Mouse (Mus musculus) lung, postnatal 14 days (tissue): Measurements from ENCODE around the gene Tm9sf4.

Source experiments
- DNase-seq: peaks from one replicate; pipeline ENCODE4 v3.0.0; 2021

The Tm9sf4 gene

DNA sequence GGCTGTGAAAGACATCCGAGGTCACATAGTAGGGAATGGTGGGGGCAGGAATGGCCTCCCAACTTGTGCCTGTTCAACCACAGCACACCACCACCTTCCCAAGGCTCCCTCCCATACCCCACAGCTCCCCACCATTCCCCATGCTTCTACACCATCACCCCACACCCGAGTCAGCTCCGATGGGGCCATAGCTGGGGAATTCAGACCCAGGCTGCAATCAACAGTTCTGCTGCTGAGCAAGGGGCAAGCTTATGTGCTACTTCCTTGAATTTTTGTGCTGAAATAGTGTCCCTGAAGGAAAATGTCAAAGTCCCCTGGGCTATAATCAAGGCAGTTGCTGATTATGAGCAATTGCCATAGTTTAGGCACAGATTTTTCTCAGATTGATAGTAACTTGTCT, 57.4 kb downstream of the Tm9sf4 start:
- no peak for DNase-seq

DNA sequence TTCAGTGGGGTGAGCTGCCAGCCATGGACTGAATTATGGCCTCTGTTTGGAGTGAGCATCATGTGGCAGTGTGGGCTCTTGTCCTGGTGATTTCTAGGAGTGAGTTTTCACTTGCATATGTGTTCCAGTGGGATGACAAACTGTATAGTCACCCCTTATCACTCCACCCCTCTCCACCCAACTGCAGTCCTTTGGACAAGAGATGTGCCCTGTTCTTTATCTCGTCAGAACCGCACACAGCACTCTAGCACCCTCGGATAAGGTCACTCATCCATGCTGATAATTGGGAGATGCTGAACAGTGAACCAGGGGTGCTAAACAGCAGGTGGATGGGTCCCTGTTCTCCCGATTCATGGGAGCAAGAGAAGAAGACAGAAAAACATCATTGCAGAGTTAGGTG, 60.5 kb downstream of the Tm9sf4 start:
- no peak for DNase-seq

DNA sequence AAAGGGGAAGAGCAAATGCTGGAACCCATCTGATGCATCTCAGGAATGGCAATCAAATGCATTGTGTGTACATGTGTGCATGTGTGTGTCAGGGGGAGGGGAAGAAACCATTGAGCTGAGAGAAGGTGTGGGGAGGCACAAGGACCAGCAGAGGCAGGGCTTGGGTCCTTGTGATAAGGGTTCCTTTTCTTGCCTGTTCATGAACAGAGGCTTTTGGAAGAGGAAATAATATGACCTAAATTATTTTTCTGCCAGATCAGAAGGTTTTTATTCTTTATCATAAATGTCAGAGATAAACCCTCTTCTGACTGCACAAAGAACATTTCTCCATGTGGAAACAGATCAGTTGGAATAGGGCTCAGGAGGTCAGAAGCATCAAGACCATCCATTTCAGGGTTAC, 61.0 kb downstream of the Tm9sf4 start:
- DNase-seq = no peak

DNA sequence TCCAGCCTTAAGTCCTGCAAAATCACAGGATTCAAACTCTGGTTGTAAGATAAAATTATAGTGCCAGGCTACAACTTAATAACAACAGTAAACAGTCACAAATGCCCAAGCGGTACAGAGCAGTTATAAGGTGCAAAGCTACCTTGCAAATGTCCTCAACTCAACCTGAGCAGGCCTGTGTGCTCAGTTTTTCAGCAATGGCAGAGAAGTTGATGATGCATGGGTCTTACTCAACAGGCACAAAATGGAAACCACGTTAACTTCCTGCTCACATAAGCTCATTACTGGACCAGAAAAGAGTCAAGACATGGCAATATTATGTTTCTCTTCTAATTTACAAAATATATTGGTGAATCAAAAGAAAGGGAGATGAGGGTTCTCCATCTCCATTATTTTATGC, 61.5 kb downstream of the Tm9sf4 start:
- DNase-seq = no peak

DNA sequence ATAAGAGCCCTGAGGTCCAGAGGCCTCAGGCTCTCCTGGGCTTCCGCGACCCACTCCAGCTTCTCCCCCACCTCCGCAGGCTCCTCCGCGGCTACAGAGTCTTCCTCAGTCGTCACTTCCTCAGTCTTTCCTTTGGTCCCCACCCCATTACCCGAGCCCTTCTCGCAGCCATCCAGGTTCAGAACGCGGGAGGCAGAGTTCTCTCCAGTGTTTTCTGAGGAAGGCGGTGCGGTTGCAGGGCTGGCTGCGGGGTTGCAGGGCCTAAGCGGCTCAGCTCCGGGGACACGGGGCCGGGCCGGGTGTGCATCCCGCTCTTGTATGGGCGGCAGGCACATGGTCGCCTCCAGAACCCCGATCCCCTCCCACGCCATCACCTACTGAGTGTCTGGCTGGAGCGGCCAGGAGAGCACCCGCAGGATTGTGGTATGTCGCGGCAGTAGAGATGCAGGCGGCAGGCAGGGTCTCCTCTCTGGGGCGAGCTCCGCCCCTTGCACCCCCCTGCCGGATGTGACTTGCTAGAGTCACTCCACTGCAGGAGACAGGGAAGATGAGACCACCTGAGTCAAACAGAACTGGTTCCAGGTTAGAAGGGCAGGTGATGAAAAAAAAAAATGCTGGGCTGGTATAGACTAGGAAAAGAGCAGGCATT, 64.0 kb downstream of the Tm9sf4 start, which contains the start of gene Tspyl3:
Tspyl3 (minus strand) TSS at position 496 of the 649 bp plus-strand sequence.
- peak; percentile 45 for DNase-seq

DNA sequence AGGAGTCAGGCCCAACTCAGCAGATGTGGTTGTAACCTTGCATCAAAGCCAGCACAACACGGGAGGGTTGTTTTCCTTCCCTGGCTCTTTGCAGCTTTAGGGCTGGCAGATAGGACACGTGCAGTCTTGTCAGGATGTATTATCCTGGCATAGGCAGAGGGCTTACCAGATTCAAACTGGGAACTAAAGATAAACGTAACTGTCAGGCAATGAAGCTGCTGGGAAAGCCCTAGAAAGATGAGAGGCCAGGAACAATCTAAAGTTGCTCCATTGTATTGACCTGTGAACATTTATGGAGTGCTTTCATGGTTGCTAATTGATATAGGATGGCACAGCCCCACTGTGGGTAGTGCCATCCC, 64.5 kb downstream of the Tm9sf4 start:
- DNase-seq = no peak

DNA sequence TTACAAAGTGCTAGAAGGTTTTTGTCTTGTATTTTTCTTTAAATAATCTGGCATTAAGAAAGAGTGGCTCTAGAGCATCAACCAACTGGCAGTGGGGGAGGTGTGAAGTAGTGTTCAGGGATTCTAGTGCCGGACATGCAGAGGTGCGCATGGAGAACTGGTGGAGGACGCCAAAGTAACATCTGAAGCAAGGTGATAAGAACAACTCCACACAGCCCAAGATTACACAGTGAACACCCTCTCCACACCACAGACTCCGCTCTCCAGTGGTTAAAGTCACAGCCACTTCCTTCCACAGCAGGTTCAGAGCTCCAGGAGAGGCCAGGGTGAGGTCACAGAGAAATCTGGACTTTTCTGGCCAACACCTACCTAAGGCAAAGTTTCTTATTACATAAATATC, 66.9 kb downstream of the Tm9sf4 start:
- DNase-seq = no peak

DNA sequence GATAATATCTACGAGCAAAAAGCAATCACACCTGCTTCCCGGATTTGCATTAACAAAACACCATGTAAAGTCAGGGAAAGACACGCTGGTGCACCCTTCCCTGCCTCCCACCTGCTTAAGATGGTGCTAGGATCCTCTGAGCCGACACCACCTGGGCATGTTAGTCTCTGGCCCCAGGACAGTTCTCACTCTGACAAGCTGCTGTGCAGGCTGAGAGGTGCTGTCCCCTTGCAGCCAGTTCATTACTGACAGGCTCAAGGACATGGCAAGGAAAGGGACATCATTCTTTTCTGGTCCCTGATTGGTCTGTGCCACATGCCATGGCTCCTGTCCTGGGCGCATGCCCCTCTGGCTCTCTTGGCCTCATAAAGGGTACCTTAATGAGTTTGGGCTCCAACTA, 67.4 kb downstream of the Tm9sf4 start:
- DNase-seq = no peak

DNA sequence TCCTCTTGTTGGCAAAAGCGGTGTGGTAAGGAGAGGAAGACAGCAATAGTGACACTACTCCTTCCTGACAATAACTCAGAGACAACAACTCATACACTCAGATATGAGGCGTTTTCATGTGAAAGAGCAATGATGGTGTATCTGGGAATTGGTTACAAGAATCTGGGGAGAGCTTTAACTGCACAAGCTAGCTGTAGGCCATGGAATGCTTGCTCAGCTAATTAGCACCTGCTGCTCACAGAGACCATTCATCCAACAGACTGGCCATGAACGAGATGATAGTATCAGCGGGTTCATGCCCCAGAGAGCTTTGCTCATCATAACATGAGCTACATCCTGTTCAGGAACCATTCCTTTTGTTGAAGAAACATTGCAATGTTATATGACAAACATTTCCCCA, 76.1 kb downstream of the Tm9sf4 start:
- DNase-seq = no peak

DNA sequence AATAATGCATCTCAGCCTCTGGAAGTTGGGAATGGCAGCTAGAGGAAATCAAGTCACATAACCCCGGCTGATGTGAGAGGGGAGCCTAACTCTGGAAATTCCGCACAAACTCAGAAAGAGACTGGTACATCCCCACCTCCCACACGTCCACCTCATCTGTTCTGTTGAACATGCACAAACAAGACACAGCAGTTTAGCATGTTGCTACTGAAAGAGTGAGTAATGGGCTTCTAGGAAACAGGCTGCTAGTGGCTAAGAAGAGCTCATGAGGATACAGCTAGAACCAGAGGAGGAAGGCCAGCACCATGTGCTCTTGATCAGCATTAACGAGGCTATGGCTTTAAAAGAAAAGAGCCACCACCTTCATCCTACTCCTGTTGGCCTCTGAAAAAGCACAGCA, 76.8 kb downstream of the Tm9sf4 start:
- DNase-seq = no peak

DNA sequence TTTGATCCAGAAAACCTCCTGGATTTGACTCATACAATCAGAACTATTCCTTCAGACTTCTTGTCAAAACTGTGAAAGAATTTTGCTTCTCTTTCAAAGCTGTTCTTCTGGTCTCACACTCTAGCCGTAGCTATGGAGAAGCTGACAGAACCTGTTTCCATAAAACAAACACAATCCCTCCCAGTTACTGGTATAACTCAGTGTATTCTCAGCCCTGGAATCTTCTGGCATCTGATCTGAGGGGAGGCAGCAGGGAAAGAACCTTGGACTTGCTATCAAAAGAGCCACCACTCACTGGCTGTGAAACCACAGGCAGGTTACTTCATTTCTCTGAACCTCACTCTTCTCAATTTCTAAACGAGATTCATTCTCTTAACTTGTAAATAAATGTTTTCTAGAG, 77.3 kb downstream of the Tm9sf4 start:
- DNase-seq = no peak

DNA sequence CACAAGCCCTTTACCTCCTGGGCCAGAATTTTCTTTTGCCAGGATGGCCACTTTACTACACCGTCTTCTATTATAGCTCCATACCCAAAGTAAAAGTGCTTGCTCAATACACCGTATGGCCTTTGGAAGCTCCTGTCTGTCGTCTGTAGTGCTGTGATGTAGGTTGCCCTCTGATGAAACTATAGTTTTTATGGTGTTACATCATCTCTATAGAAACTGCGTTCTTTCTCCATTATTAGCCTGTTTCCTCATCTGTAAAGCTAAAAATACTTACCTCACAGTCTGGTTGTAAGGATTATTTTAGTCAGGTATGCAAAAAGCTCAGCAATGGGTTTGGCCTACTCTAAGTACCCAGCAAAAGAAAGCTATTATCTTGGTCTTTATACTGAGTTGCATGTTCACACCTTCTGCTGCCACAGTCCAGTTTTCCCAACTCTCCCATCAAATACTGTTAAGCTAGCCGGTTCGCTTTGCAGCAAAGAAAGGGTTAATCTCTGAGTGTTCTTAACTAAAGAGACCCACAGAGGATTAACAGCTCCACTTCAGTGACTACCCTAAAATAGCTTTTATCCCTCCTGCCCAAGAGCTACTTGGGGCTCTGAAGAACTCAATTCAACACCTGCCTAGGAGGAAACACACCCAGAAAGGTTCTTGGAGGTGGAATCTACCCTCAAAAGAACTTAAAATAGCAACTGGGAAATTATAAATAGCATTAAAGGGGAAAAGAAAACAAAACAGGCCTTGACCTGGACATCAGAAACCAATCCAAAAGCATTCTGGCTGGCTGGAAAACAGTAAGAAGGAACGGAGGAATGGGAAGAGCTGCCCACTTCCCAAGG, 78.1 kb downstream of the Tm9sf4 start:
- DNase-seq = no peak

DNA sequence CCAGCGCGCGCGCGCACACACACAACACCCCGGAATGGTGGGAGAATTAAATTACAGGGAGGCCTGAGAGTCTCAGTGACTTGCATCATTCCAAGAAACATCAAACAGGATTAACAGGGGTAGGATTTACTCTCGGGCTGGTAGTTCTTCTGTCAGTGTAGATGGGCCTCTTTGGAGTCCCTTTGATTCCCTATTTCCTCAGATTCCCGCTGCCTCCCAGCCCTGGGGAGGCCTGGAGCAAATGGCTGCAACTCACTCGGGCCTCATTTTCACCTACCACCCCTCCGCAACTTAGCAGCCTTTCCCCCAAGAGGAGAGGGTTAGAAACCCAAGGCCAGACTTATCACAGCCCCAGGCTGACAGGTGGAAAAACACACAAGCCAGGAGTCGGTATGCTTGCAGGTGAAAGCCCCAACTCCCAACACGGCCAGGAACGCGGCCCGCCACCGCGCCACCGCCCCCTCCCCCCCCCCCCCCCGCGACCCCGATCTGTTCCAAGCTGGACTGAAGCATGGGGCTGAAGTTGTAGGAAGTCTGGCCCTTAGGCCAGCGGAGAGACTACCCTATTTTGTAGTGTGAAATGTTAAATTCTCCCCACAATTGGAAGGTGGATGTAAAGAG, 78.9 kb downstream of the Tm9sf4 start:
- DNase-seq = no peak

DNA sequence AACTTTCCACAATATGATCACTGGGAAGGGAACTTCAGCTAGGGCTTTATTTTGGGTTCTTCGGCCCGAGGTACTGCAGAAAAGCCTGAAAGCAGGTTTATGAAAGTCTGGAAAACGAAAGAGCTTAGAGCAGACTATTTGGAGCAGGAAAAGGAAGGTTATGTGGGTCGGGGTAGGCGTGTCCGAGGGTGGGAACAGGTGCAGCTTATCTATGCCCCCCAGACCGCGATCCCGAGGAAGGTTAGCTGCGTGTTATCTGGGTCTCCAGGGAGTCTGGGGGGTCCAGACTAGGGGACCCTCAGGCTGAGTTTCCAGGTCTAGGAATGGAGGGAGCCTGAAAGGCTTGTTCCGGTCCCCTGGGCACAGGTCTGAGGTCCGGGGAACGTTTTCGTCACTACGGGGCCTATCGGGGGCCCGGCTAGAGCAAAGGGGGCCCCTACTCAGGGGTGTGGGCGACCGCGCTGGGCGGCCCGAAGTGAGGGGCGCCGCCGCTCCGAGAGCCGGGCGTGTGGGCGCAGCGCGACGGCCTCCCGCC, 79.7 kb downstream of the Tm9sf4 start:
- DNase-seq = no peak

DNA sequence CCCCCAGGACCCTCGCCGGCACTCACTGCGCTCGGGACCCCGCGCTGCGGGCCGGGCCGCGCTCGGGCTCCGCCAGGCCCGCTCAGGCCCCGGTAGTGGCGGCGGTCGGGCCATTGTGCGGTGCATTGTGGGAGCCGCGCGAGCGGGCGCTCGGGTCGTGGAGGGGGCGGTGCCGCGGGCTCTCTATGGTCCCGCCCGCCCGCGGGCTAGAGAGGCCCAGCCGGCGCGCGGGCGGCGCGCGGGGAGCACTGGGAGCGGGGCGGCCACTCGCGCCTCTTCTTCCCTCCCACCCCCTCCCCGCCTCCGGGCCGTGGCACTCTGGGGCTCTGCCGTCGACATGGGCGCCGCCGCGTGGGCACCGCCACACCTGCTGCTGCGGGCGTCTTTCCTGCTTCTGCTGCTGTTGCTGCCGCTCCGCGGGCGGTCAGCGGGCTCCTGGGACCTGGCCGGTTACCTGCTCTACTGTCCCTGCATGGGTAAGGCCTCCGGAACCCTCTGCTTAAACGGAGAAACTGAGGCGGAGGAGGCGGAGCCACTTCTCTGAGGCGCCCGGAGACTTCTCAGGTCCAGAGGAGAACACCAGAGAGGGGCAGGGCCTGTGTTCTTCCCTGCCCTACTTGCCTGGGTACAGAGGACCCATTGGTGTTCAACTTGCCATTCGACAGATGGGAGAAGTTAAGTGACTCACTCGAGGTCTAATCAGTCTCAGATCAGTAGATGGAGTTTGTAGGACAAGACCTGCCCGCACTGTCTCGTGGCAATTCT, 80.3 kb downstream of the Tm9sf4 start, which contains the start of the genes Plagl2 and Pofut1:
Plagl2 (minus strand) TSS at position 177 of the 765 bp plus-strand sequence.
Pofut1 (plus strand) TSS at position 284 of the 765 bp plus-strand sequence.
- DNase-seq = peak; percentile 90

DNA sequence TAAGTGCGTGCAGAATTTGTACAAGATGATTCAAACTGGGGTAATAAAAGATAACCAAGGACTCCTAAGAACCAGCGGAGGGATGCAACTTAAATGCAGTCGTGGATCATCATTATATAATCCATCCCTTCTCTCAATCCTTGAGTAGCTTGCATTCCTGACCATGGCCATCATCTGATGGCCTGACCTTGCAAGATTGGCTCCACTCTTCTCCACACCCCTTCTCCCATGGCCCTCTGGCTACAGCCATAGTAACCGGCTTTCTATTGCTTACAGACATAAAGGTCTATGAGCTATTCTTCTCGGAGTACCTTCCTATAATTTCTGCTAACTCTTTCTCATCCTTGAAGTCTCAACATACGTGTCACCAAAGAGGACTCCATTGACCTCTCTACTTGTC, 81.1 kb downstream of the Tm9sf4 start:
- no peak for DNase-seq

DNA sequence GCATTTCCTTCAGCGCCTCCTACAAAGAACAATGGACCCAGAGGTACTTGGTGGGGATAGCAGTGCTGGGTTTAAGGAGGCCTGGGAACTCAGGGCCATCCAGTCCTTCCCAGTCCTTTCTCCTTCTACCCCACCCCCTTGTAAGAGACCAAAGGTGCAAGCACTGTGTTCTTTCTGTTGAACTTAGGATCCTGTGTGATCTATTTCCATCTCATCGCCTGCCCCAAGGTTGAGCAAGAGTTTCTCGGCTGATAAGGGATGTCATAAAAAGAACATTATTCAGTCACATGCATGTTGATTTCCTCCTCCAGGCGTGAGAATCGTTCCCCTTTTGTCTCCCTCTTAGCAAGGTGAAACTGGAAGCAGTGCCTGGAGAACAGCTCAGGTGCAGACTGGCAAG, 88.6 kb downstream of the Tm9sf4 start:
- no peak for DNase-seq

DNA sequence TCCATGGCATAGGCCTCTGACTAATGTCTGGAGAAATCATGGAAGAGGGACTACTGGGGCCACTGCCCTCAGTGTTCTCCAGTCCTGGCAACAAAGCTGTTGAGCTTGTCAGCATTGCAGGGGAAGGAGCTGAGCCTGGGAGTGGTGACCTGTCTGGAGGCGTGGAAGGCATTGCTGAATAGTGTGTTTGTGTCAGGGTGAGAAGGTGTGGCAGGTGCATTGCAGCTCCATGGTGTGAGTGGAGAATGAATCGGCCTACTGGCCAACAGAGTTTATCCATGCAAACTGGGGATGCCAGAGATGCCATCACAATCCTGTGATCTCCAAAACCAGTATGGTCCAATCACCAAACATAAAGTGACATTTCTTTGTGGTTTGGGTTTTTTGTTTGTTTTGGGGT, 95.5 kb downstream of the Tm9sf4 start:
- DNase-seq = no peak

DNA sequence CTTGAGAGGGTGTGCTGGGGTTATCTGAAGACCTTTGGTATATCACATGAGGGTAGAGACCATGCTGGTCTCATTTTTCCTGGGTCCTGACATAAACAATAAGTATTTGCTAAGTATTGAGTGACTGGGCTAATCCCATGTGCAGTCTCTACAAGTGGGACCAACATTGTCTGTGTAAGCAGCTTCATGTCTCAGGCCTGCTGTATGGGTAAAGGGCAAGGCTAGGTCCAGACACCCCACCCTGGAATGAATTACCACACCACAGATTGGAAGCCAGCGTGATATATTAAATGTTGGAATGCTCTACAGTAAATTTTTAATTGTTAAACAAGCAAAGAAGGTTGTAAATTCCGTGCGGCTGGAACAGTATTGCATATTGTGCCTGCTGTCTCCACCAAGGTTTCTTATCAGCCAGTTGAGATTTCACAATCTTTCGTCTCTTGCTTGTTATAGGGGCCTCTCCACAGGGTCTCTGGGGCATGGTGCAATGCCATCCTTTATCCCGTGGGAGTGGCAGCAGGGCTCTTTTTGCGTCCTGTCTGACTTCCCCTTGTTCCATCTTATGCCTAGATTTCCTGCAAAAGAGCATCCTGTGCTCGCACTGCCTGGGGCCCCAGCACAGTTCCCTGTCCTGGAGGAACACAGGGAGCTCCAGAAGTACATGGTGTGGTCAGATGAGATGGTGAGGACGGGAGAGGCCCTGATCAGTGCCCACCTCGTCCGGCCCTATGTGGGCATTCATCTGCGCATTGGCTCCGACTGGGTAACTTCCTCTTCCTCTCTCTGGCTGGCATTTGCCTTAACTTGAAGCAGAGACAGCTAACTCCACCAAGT, 98.1 kb downstream of the Tm9sf4 start:
- no peak for DNase-seq
